Mouse (Mus musculus): Measurements from ENCODE around the gene Klra7.
"Not testable (repeated sequence)": the region's sequence is repeated elsewhere in the genome, so short reads cannot be mapped to it uniquely, and the experiment has no call there.

Klra7 gene

GRCm38 (mm10) chr6:130233222-130233621, at the start of gene Klra7:
Gene Klra7, minus strand, starts transcription at chr6:130233322.
- DNase-seq = no peak

GRCm38 (mm10) chr6:130281828-130282227, 48.7 kb upstream of the Klra7 start, which contains the start of gene Klra10:
Gene Klra10, minus strand, starts transcription at chr6:130281928.
- not testable (repeated sequence) for DNase-seq

- no peak for DNase-seq
These were observed 22.2 kb upstream of the Klra7 start for GRCm38 (mm10) chr6:130255326-130255725.

- no peak for DNase-seq
These were observed 4.4 kb upstream of the Klra7 start for GRCm38 (mm10) chr6:130237536-130237935.

- DNase-seq = no peak
These were observed 3.5 kb upstream of the Klra7 start for GRCm38 (mm10) chr6:130236635-130237034.

GRCm38 (mm10) chr6:130197453-130197852, 35.7 kb downstream of the Klra7 start:
- not testable (repeated sequence) for DNase-seq

DNA sequence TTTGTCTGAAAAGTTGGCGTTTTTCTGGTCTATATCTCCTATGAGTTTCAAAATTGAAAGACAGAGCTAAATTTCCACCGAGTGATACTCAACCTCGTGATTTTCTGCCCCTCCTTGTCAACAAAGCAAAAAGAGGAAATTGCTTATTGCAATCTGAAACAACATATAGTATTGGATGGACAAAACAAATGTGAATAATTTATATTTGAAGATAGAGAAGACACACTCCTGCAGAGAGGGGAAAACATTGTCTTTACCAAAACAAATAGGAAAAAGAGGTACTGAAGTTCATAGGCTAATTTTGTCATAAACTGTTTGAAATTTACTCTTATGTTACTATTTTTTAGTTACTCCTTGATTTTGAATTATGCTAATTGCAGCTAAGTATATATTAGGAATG, 40.1 kb downstream of the Klra7 start, which contains the start of gene Klra9:
Klra9 (minus strand) TSS at position 101 of the 400 bp plus-strand sequence.
- DNase-seq = not testable (repeated sequence)

Data from right cerebral cortex, postnatal 4 days (tissue).